Mouse (Mus musculus) gastrocnemius, adult 18-20 months (tissue): ENCODE measurements at regions not wholly inside any gene's neighbourhood (a gene's known extent, or its start where the extent isn't known, plus 50 kb on each side); places are given as distances from the start of the nearest gene placed in this dataset.

ENCODE experiments used
- DNase-seq: peaks from one replicate; pipeline ENCODE4 v3.0.0; 2021; ENCODE audit warnings: low spot score

DNA sequence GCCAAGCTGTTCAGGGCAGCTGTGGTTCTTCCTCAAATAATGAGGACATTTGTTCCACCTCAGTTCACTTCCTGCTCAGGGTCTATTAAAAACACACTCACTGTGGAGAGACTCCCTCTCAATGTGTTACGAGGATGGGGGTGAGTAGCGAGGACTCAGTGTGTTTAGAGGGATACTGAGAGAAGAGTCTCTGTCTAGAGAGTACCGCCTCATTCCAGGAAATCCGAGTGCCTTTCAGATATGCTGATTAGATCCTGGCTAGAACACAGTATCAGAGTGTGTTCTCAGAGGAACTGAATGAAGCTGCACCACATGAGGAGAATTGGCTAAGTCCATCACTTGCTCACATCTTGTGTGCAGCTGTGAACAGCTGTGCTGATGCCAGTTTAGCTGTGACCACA lies 197.0 kb upstream of the Adamts9 start:
- DNase-seq, result peak; percentile 7

GRCm38 (mm10) chr6:93133940-93134339 lies 190.6 kb upstream of the Adamts9 start:
- DNase-seq, result no peak

GRCm38 (mm10) chr6:93130946-93131685 lies 187.8 kb upstream of the Adamts9 start:
- DNase-seq, result no peak

- DNase-seq, result no peak
Measured at GRCm38 (mm10) chr6:93119482-93119881, 176.2 kb upstream of the Adamts9 start.

DNA sequence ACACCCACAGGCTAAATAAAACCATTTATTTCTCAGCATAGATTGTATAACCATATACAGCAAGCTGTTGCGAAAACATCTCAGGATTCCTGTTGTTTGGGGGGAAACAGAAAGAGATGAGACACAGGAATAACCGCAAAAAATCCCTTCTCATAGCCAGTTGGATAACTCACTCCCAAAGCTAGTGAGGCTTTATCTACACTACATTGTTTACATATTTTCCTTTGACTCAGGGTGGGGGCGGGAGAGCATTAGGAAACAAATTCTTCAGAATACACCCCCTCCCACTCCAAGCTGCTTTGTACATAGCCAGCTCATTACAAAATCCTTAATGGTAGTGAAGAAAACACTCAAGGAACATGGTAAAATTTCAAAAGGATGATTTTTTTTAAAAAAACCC lies 170.1 kb upstream of the Adamts9 start:
- no peak for DNase-seq

GRCm38 (mm10) chr6:93094730-93095360 lies 151.6 kb upstream of the Adamts9 start:
- DNase-seq, result no peak

DNA sequence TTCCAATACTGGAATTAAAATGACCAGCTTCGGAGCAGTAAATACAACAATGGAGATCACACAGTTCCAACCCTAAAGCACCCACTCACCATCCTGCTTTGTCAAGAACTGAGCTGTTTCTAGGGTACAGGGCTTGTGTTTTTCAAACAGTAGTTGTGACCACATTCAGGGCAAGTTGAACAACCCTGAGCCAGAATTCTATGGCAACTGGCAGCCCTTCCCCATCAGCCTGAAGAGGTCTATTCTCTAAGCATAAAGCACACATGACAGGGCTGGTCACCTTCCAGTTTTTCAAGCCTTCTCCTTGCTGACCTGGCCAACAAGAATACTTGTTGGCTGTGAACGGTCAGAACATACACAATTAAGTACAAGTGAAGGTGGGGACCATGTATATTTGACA lies 150.5 kb upstream of the Adamts9 start:
- no peak for DNase-seq

GRCm38 (mm10) chr6:93087329-93087728 lies 144.0 kb upstream of the Adamts9 start:
- DNase-seq, result no peak

DNA sequence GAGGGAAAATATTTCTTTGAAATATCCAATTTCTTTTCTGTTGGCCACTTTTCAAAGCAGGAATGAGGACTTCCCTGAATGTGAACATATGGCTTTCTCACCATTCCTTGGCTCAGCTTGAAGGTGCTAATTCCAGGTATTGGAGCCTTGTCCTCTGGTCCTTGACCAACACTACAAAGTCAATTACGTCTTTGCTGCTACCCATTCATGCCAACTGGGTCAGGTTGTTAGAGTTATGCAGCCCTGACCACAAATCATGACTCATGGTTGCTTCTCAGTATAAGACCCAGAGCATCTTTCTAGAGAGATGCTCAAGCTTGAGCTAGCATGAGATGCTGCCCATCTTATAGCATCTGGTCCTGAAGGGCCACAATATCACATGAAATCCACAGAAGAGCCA lies 141.0 kb upstream of the Adamts9 start:
- no peak for DNase-seq

GRCm38 (mm10) chr6:93083716-93084115 lies 140.4 kb upstream of the Adamts9 start:
- DNase-seq, result no peak

- no peak for DNase-seq
Measured at GRCm38 (mm10) chr6:93082205-93082604, 138.9 kb upstream of the Adamts9 start.

GRCm38 (mm10) chr6:93076681-93077080 lies 133.4 kb upstream of the Adamts9 start:
- no peak for DNase-seq

DNA sequence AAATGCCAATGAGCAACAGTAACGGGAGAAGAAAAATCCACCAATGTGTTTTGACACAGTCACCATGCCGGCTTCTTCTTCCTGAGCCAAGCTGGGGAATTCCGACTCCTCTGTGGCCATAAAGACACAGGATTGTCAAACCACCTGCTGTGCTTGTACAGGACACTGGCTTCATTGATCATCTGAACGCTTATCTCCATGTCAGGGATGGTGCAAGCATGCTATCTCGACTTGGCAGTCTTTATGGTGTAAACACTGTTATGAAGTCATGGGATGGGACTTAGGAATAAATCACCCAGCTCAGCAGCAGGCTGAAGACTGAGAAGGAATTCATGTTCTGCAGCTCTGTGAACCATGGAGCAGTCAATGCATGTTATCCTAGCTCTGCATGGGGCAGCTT lies 132.6 kb upstream of the Adamts9 start:
- DNase-seq, result no peak

DNA sequence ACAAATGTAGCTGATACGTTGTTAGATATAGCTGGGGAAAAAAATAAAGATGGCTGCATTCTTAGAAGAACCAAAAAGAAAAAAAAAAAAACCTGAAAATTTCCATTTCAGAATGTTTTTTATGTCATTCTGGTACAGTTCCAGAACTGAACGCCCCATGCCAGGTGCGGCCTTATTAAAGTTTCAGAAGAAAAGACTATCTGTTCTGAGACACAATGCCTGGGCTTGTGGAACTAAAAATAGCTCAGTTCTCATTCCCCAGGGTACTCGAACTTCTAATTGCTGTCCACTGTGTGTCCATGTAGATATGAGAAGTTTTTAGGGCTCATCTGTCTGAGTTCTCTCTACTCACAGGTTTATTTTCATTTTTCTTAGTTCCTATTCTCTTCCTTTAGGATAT lies 131.7 kb upstream of the Adamts9 start:
- no peak for DNase-seq

DNA sequence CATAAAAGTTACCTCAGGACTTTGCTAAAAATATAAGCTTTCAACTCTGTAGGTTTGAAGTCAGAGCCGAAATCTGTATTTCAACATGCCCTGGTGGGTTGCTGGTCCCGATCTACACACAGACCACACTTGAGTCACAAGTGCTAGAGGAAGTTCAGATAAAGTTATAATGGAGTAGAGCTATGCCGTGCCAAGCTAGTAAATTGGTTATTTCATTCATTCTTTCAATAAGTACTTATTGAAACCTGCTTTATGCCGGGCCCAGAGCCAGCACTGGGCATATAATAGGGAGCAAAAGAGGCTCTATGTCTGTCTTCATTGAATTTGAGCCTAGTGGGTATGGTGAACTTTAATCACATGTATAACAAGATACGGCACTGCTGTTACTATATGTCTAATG lies 127.6 kb upstream of the Adamts9 start:
- DNase-seq, result no peak

DNA sequence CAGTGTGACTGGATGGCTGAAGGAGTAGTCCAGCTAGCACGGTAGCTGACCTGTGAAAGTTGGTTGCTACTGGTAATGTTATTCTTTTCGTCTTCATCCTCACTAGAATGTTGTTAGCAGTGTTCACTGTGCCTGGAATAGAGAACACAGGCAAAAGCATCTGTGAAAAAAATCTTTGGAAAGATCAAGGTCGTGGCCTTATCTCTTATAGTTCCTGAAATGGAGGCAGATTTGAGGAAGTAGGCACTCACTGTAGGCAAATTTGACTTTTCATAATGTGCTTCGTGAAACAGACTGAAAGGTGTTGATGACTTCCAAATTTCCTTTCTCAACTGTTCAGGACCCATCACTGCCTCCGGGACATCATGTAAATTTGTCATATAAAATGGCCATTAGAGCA lies 124.5 kb upstream of the Adamts9 start:
- DNase-seq, result no peak

DNA sequence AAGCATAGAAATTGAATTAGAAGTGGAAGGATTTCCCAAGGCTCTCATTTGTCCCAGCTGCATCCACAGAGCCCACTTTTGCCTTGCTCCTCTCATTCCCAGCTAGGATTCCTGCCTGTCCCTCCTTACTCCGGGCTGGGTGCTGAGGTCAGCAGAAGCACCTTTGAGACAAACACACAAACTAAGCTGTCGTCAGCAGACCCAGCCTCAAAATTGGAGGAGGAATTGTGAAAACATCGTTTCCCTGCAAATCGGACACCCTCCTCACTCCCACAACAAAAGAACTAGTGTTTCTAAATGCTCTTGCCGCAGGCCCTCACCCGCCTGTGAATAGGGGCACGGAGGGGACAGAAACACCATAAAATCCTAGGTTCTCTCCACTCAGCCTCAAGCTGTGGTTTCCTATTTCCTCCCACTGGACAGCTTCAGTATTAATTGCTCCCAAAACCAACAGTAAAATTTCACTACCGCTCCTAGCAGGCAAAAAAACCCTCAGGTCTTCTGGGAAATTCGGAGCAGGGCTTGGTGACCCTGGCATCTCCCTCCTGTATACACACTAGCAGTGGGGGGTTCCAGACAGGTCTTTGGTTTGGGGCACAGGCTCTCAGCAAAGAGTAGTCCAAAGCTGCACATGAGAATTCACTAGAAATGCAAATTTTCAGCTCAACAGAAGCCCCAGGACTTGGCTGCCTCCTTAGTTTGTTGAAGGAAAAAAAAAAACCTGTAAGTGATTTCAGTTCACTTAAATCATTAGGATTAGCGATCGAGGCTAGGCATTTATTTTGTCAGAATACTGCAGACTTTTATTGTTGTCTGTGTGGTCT lies 123.5 kb upstream of the Adamts9 start:
- DNase-seq, result no peak

- DNase-seq, result peak; percentile 50
Measured at GRCm38 (mm10) chr6:93065917-93066552, 122.7 kb upstream of the Adamts9 start.

- DNase-seq, result no peak
Measured at GRCm38 (mm10) chr6:93065366-93065765, 122.1 kb upstream of the Adamts9 start.

DNA sequence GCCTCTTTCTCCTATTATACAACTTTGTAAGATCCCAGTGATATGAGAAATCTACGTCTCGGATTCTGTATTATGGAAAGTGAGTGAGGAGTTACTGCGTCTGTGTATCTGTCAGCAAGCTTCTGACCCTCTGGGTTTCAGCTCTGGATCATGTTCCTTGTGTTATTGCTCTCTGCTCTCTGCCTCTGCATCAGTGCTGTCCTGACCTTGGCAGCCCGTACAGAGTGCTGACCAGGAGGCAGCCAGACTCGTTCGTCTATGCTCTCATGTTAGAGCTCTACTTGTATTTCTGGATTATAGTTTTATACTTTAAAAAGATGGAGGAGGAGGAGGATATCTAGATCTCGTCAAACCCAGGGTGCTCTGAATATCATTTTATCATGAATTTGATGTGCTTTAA lies 121.1 kb upstream of the Adamts9 start:
- DNase-seq, result no peak

DNA sequence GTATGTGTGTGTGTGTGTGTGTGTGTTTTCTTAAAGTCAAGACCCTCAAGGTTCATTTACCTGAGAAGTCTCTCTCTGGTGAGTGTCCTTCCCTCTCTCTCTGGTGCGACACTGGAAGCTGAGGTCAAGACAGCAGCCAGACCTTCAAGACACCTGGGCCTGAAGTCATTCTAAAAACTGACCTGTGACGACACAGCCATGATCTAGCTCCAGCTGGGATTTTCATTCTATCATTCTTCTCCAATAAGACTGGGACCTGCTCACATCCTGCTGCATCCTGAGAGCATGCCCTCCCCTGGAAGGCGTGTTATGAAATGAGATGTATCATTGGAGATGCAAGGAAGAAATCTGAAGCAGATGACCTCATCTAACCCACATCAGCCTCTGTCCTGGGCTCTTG lies 118.4 kb upstream of the Adamts9 start:
- DNase-seq, result no peak

- DNase-seq, result no peak
Measured at GRCm38 (mm10) chr6:93045524-93045923, 102.2 kb upstream of the Adamts9 start.
